Mouse (Mus musculus) midbrain, embryonic 13.5 days (tissue): ENCODE measurements at regions not wholly inside any gene's neighbourhood (a gene's known extent, or its start where the extent isn't known, plus 50 kb on each side); places are given as distances from the start of the nearest gene placed in this dataset.

Experiments used
- ATAC-seq: fragments of 200-750 bp; cut with Nextera tagmentation; 2 replicates; pipeline ENCODE4 v1.8.0; 2017; ENCODE audit warnings: mild to moderate bottlenecking, moderate TSS enrichment, moderate library complexity
- H3K27ac ChIP-seq: fragments of 300-500 bp; sonication (generic); 2 replicates; pipeline ENCODE4 v1.5.1; 2015; ENCODE audit warnings: inconsistent platforms, mild to moderate bottlenecking, moderate library complexity
- H3K27me3 ChIP-seq: fragments of 300-500 bp; sonication (generic); 2 replicates; pipeline ENCODE4 v1.6.1; 2015; ENCODE audit warnings: mild to moderate bottlenecking, inconsistent platforms
- H3K36me3 ChIP-seq: fragments of 300-500 bp; sonication (generic); 2 replicates; pipeline ENCODE4 v1.6.1; 2015; ENCODE audit warnings: mild to moderate bottlenecking, inconsistent platforms
- H3K4me1 ChIP-seq: fragments of 300-500 bp; sonication (generic); replicated peaks from 2 replicates; pipeline ENCODE4 v1.6.1; 2015; ENCODE audit warnings: inconsistent platforms
- H3K4me2 ChIP-seq: fragments of 300-500 bp; sonication (generic); replicated peaks from 2 replicates; pipeline ENCODE4 v1.6.1; 2015; ENCODE audit warnings: moderate library complexity, mild to moderate bottlenecking, inconsistent platforms
- H3K4me3 ChIP-seq: fragments of 300-500 bp; sonication (generic); replicated peaks from 2 replicates; pipeline ENCODE4 v1.5.1; 2015; ENCODE audit warnings: mild to moderate bottlenecking, inconsistent platforms
- H3K9ac ChIP-seq: fragments of 300-500 bp; sonication (generic); replicated peaks from 2 replicates; pipeline ENCODE4 v1.6.1; 2015; ENCODE audit warnings: mild to moderate bottlenecking, inconsistent platforms
- H3K9me3 ChIP-seq: fragments of 300-500 bp; sonication (generic); 2 replicates; pipeline ENCODE4 v1.6.1; 2016; ENCODE audit warnings: mild to moderate bottlenecking, inconsistent platforms
- WGBS: fragments of 180-500 bp; shearing (Covaris S2); methylation state at CpG from one replicate; pipeline ENCODE4 v1.1.7; 2015; 5-methylcytosine and 5-hydroxymethylcytosine counted together

DNA sequence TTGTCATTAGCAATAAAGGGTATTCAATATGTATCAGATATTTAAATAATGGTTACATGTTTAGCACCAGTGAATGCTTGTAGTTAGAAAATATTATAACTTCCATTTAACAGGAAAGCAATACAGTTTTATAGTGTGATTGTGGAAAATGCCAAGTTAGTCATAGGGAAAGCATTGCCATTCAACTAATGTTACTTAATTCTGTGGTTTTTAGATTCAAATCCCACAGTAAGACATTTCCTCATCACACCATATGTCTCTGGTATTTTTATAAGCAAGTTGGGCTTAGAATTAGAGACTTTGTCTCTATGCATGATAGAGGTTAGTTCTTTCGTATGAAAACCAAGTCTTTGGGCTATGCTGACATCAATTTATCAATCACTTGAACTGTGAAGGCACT lies 133.0 kb downstream of the Prr30 start:
- 94% methylated on average over 1 of the region's 1 CpGs for WGBS
- Histone ChIP-seq H3K27ac (no peak overlapping the region), H3K4me2 (no peak overlapping the region), H3K4me1 (no peaks in the 10 kb centered on the region), H3K4me3 (no peak overlapping the region), H3K9ac (no peak overlapping the region), H3K36me3 (no peaks in the 10 kb centered on the region), H3K9me3 (no peaks in the 10 kb centered on the region), H3K27me3 (no peaks in the 10 kb centered on the region)
- no peak for ATAC-seq

DNA sequence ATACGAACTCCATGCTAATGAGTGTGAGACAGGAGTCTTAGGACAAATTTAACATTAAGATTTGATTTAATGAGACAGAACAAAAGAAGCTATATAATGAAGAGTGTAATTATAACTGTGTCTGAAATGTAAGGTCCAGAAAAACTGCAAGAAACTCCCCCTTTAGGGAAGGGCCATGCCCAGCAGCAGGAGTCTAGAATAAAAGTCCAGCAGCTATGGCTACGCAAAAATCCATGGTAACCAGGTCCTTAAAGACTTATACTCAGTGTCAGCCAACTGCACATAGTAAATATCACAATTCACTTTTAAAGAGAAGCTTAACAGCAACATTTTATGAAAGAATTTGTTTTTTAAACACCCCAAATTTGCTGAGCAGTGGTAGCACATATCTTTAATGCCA lies 143.3 kb downstream of the Prr30 start:
- Histone ChIP-seq H3K4me1 (0 out of 2 replicates have a peak, but pooled peaks cover 3% of the 10 kb centered on the region), H3K9ac (no peak overlapping the region), H3K27ac (no peak overlapping the region), H3K27me3 (no peaks in the 10 kb centered on the region), H3K4me2 (no peak overlapping the region), H3K9me3 (no peaks in the 10 kb centered on the region), H3K4me3 (no peak overlapping the region), H3K36me3 (no peaks in the 10 kb centered on the region)
- 88% methylated on average over 2 of the region's 2 CpGs for WGBS
- ATAC-seq = no peak

DNA sequence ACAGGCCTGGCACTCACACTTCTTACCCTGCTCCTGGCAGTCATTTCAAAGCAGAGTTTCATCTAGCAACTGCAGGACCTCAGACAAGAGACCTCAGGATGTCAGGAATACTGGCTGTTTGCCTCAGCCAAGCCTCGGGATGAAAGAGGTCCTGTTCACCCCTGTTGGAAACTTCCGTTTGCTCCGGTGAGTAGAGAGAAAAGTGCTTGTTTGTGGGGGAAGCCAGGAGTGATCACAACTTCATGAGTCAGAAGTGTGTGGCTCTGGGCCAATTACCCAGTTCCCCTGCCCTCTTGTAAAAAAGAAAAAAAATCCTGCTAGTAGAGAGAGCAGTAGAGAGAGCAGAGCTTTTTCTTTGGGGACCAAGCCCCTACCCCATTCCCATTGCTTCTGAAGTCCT lies 144.2 kb downstream of the Prr30 start:
- Histone ChIP-seq H3K27ac (no peak overlapping the region), H3K9me3 (no peaks in the 10 kb centered on the region)

DNA sequence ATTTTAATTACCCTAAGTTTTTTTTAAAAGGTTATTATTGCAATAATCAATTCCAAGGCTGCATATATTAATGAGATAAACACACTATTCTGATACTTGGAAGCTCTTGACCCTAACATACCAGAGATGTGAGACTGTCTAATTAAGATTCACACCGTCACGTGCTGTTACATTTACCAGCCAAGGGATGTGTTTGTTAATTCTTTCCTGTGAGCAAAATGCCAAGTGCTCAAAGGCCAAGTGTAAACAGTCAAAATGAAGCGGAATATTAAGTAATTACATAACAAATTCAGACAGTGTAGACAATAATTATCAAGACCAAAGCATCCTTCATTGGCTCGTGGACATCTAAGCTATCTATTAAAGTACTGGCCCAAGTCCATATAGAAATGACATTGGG lies 145.3 kb downstream of the Prr30 start:
- WGBS = 63% methylated on average over 4 of the region's 4 CpGs
- H3K27ac ChIP-seq = no peak overlapping the region
- H3K4me1 ChIP-seq = 0 out of 2 replicates have a peak, but pooled peaks cover 3% of the 10 kb centered on the region
- no peak overlapping the region for H3K4me2 ChIP-seq
- H3K9me3 ChIP-seq = no peaks in the 10 kb centered on the region
- H3K4me3 ChIP-seq = no peak overlapping the region
- no peaks in the 10 kb centered on the region for H3K36me3 ChIP-seq
- no peak overlapping the region for H3K9ac ChIP-seq
- 0 out of 2 replicates have a peak, but pooled peaks have one; percentile 20 for ATAC-seq
- no peaks in the 10 kb centered on the region for H3K27me3 ChIP-seq

More for the DNA sequence above, 144.2 kb downstream of the Prr30 start:
- Histone ChIP-seq H3K4me3 (no peak overlapping the region), H3K9ac (no peak overlapping the region), H3K4me1 (0 out of 2 replicates have a peak, but pooled peaks cover 3% of the 10 kb centered on the region), H3K27me3 (no peaks in the 10 kb centered on the region), H3K36me3 (no peaks in the 10 kb centered on the region), H3K4me2 (no peak overlapping the region)
- 39% methylated on average over 3 of the region's 3 CpGs for WGBS
- ATAC-seq = peak; percentile 48; the same call in 1 of the 2 replicates

- Histone ChIP-seq H3K4me3 (no peak overlapping the region), H3K27me3 (no peaks in the 10 kb centered on the region), H3K9ac (no peak overlapping the region), H3K9me3 (no peaks in the 10 kb centered on the region), H3K4me1 (0 out of 2 replicates have a peak, but pooled peaks cover 3% of the 10 kb centered on the region), H3K27ac (no peak overlapping the region), H3K4me2 (no peak overlapping the region), H3K36me3 (no peaks in the 10 kb centered on the region)
- peak; percentile 73; the same call in 1 of the 2 replicates for ATAC-seq
- WGBS = 61% methylated on average over 2 of the region's 2 CpGs
These were observed 147.4 kb downstream of the Prr30 start for GRCm38 (mm10) chr14:101052760-101053159.

- H3K27ac ChIP-seq = no peak overlapping the region
- H3K9ac ChIP-seq = no peak overlapping the region
- no peak overlapping the region for H3K4me2 ChIP-seq
- ATAC-seq = no peak
- H3K9me3 ChIP-seq = no peaks in the 10 kb centered on the region
- no peaks in the 10 kb centered on the region for H3K4me1 ChIP-seq
- WGBS = 97% methylated on average over 2 of the region's 2 CpGs
- H3K4me3 ChIP-seq = no peak overlapping the region
- no peaks in the 10 kb centered on the region for H3K36me3 ChIP-seq
- no peaks in the 10 kb centered on the region for H3K27me3 ChIP-seq
These were observed 149.9 kb downstream of the Prr30 start for GRCm38 (mm10) chr14:101050212-101050611.

GRCm38 (mm10) chr14:101049664-101050203 lies 150.4 kb downstream of the Prr30 start:
- no peak overlapping the region for H3K4me3 ChIP-seq
- no peaks in the 10 kb centered on the region for H3K9me3 ChIP-seq
- H3K4me2 ChIP-seq = no peak overlapping the region
- H3K27me3 ChIP-seq = no peaks in the 10 kb centered on the region
- H3K9ac ChIP-seq = no peak overlapping the region
- no peaks in the 10 kb centered on the region for H3K36me3 ChIP-seq
- 94% methylated on average over 4 of the region's 4 CpGs for WGBS
- ATAC-seq = no peak
- H3K4me1 ChIP-seq = no peaks in the 10 kb centered on the region
- H3K27ac ChIP-seq = no peak overlapping the region

- no peaks in the 10 kb centered on the region for H3K4me1 ChIP-seq
- no peak overlapping the region for H3K4me3 ChIP-seq
- H3K9me3 ChIP-seq = no peaks in the 10 kb centered on the region
- 79% methylated on average over 4 of the region's 4 CpGs for WGBS
- no peak for ATAC-seq
- H3K4me2 ChIP-seq = no peak overlapping the region
- H3K9ac ChIP-seq = no peak overlapping the region
- no peaks in the 10 kb centered on the region for H3K36me3 ChIP-seq
- no peaks in the 10 kb centered on the region for H3K27me3 ChIP-seq
- H3K27ac ChIP-seq = no peak overlapping the region
These were observed 156.6 kb downstream of the Prr30 start for GRCm38 (mm10) chr14:101043494-101043893.

DNA sequence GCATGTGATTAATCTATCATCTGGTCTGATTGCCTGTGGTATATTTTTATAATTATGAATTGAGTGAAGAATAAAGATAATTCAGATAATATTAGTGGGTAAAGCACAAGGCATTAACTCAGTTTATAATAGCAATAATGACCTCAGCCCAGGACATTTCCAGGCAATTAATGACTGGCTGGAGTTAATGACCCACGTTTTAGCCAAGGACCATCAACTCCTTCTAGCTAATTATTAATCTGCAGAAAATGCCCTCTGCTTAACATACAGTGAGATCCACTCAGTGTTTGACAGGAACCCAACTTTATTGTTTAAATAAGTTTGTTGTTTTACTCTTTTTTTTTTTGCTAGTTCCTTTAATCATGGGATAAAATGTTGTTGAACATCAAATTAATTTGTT lies 199.1 kb downstream of the Prr30 start:
- H3K36me3 ChIP-seq = no peaks in the 10 kb centered on the region
- H3K27me3 ChIP-seq = no peaks in the 10 kb centered on the region
- H3K4me1 ChIP-seq = no peaks in the 10 kb centered on the region
- ATAC-seq = no peak
- 66% methylated on average over 1 of the region's 1 CpGs for WGBS
- no peak overlapping the region for H3K9ac ChIP-seq
- no peak overlapping the region for H3K4me2 ChIP-seq
- H3K27ac ChIP-seq = no peak overlapping the region
- H3K9me3 ChIP-seq = no peaks in the 10 kb centered on the region
- no peak overlapping the region for H3K4me3 ChIP-seq

DNA sequence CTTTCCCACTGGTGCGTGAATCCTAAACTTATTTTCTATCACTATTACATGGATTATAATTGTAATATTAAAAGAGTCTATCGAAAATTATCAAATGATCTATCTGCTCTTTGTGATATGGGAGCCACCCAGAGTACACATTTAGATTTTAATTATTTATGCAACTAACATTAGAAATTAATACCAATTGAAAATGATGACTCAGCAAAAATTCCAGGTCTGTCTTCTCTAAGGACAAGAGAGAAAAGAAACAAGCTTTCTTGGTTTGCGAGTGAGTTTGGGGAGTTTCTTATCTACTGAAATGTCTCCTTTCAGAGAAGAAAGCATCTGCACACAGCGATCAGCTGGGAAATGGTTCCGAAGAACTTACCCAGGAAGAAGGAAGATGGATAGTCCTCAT lies 219.4 kb downstream of the Prr30 start:
- H3K27ac ChIP-seq = no peak overlapping the region
- no peaks in the 10 kb centered on the region for H3K27me3 ChIP-seq
- H3K4me2 ChIP-seq = no peak overlapping the region
- H3K4me1 ChIP-seq = no peaks in the 10 kb centered on the region
- no peaks in the 10 kb centered on the region for H3K9me3 ChIP-seq
- H3K36me3 ChIP-seq = no peaks in the 10 kb centered on the region
- no peak overlapping the region for H3K4me3 ChIP-seq
- 94% methylated on average over 5 of the region's 5 CpGs for WGBS
- ATAC-seq = no peak
- H3K9ac ChIP-seq = no peak overlapping the region

GRCm38 (mm10) chr14:100978515-100978914 lies 221.6 kb downstream of the Prr30 start:
- Histone ChIP-seq H3K4me2 (no peak overlapping the region), H3K27ac (no peak overlapping the region), H3K36me3 (no peaks in the 10 kb centered on the region), H3K4me3 (no peak overlapping the region), H3K27me3 (no peaks in the 10 kb centered on the region), H3K9ac (no peak overlapping the region), H3K9me3 (no peaks in the 10 kb centered on the region), H3K4me1 (no peaks in the 10 kb centered on the region)
- 62% methylated on average over 2 of the region's 2 CpGs for WGBS
- 0 out of 2 replicates have a peak, but pooled peaks have one; percentile 27 for ATAC-seq

- ATAC-seq = no peak
- H3K27me3 ChIP-seq = no peaks in the 10 kb centered on the region
- no peaks in the 10 kb centered on the region for H3K4me1 ChIP-seq
- no peak overlapping the region for H3K9ac ChIP-seq
- no peaks in the 10 kb centered on the region for H3K9me3 ChIP-seq
- H3K27ac ChIP-seq = no peak overlapping the region
- WGBS = 87% methylated on average over 2 of the region's 2 CpGs
- no peak overlapping the region for H3K4me2 ChIP-seq
- H3K36me3 ChIP-seq = no peaks in the 10 kb centered on the region
- no peak overlapping the region for H3K4me3 ChIP-seq
These were observed 229.2 kb downstream of the Prr30 start for GRCm38 (mm10) chr14:100970970-100971369.

DNA sequence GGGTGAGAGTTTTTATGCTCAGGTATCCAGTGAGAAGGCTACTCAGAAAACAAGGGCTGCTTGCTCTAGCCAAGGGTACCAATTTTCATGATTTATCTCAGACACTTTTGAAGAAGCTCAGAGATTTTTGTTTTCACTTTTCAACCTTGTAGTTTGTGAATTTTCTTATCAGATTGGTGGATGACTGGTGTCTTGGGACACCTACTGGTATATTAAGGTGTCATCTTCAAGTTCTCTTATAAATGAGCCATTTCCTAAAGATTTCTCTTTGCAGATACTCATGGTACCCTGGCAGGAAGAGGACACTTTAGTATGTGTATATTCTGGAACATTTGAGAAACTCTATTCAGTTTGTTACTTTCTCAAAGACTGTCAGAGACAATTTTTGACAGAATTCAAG lies 239.9 kb downstream of the Prr30 start:
- ATAC-seq = no peak
- no peaks in the 10 kb centered on the region for H3K9me3 ChIP-seq
- H3K4me2 ChIP-seq = no peak overlapping the region
- no peak overlapping the region for H3K27ac ChIP-seq
- H3K27me3 ChIP-seq = no peaks in the 10 kb centered on the region
- no peak overlapping the region for H3K4me3 ChIP-seq
- H3K4me1 ChIP-seq = no peaks in the 10 kb centered on the region
- H3K36me3 ChIP-seq = no peaks in the 10 kb centered on the region
- no peak overlapping the region for H3K9ac ChIP-seq
